Mouse (Mus musculus) retina, postnatal 1 day (tissue): ENCODE results near the gene Marcksl1.
A peak's percentile ranks its signal among the peaks of the same experiment; 100 is the strongest.

Experiments
- DNase-seq: peaks from one replicate; pipeline ENCODE4 v3.0.0-alpha.2; 2012

The Marcksl1 gene

DNA sequence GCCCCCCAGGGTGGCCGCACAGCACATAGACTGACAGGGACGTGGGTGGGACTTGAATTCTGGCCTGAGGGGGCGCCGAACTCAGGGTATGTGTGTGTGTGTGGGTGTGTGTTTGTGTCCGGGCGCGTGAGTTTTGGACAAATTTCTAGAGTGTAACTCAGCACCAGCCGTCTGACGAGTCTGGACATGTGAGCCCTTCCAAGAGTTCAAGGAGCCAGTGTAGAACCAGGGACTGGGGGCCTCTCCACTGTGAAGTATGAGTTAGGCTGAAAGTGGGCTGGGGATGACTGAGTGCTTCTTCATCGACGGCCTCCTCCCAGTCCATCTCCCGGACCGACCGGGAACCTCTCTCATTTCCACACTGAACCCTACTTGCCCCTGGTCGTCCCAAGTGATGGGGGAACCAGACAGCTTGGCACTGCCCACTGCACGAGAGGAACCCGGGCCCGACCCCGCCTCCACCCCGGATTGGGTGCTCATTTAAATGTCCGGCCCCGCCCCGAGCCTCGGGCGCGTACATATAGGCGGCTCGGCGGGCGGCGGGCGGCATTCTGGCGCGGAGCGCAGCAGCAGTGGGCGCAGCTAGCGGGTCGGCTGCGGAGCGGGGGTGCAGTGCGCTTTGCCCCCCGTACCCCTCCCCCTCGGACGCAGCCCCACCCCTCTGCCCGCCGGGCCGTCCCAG, at the start of gene Marcksl1:
Gene Marcksl1, plus strand, starts transcription at position 496 of the 682 bp plus-strand sequence.
- peak; percentile 96 for DNase-seq

DNA sequence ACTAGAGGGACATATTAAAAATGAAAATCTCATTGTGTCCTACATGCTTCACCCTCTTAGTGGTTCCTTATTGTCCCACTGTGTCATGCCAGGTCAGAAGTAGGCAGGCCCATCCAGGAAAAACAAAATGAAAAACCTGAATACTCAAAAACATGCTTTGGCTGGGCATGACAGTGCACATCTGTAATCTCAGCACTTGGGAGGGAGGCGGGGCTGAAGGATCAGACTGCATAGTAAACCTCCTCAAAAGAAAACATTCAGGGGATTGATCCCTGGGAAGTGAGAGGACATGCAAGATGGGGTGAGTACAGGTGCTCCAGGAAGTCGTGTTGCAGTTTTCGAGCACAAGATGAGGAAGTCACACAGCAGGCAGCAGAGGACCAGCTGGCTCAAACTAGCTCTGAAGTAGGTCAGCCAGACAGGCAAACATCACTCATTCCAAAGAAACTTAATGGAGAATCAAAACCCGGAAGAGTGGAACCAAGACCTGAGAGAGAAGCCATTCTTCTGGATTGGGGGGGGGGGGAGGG, 49.0 kb upstream of the Marcksl1 start:
- DNase-seq, result no peak

DNA sequence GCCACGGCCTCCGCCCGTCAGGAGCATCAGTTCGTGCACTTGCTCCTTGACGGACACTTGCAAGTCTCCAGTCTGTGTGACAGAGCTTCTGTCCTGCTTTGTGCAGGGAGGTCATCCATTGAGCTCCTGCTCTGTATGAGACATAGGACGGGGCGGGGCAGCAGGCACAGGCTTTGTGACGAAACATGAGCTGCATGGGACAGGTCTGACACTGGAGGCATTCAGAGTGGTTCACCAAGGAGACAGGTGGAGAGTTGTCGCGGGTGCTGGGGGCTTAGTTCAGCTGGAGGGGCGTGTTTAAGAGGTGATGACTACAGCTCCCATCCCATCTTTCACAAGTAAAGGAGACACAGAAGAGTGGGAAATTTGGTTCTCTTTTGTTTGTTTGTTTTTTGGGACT, 37.3 kb upstream of the Marcksl1 start:
- DNase-seq, result no peak

DNA sequence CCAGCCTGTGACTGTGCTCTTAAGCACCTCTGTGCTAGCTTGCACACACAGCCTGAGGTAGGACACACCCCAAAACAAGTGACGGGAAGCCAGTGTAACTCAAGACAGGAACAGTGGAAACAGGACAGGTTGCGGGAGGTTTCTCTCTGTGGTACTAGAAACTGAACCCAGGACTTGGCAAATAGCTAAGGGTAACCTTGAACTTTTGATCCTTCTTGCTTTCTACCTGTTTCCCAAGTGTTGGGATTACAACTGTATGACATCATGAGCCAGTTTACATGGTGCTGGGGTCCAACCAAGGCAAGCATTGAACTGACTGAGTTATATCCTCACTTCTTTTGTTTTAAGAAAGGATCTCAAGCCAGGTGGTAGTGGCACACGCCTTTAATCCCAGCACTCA, 33.5 kb upstream of the Marcksl1 start:
- no peak for DNase-seq

DNA sequence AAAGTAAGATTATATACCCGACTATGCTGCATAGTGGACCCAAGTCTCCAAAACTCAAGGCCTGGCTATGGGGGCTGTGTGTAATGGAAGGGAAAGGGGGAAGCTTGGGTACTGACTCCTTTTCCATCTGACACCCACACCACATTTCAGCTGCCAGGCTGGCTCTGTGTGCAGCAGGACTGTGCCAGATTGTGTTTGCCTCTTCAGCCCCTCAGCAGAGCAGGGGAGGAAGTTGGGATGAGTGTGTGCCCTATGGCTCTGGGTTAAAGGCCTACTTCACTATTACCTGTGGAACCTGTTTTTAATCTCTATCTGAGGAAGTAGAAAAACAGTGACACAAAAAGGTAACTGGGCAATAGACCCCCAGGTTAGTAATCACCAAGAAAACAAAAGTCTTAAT, 32.3 kb upstream of the Marcksl1 start:
- DNase-seq, result no peak

DNA sequence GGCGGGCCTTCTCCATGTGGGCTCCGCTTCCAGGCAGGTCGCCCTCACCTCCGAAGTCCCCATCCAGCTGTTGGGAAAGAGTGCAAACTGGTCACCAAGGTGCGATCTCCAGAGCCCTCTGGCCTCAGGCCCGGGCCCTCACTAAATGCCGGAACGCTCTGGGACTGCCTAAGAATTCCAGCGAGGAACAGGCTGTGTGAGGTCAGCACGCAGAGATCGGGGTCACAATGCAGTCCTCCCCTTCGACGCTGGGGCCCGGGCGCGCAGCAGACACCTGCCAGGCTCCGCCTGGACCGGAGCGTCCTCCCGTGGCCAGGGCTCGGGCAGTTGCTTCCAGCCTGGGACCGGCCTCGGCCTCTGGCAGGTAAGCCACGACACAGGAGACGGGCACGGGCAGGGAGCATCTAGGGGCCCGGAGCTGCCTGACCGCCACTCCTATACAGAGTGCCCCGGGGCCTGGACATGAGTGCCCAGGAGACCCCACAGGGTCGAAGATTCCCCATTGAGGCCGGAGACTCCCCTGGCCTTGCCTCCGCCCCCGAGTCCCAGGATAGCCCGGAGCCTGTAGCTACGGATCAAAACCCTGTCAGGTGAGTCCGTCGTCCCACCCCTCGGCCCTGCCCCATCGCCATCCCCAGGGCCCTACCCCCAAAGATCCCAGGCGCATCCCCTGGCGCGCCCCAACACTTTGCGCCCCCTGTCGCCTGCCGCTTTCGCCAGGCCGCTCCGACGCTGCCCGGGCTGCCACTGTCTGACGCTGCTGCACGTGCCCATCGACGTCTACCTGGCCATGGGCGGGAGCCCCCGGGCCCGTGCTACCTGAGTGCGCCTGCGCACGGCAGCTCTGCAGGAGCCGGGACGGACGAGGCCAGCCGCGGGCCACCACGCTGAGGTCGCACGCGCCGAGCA, 22.2 kb upstream of the Marcksl1 start, which contains the start of the genes Tssk3 and Fam229a:
Gene Tssk3, minus strand, starts transcription at position 51 of the 909 bp plus-strand sequence.
Gene Fam229a, plus strand, starts transcription at position 219 of the 909 bp plus-strand sequence.
- peak; percentile 65 for DNase-seq

DNA sequence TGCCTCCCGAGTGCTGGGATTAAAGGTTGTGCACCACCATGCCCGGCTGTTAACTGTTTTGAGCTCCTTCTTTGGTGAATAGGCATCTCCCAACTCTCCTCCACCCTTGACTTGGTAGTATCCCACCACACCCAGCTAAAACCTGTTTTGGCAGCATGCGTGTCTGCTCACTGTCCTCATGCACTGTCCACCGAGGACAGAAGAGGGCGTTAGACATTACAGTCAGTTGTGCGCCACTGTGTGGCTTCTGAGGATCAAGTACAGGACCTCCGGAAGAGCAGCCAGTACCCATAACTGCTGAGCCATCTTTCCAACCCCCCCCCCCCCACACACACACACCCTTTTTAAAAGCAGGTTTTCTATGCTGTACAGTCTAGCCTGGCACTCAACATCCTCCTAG, 18.7 kb upstream of the Marcksl1 start:
- DNase-seq, result peak; percentile 14

DNA sequence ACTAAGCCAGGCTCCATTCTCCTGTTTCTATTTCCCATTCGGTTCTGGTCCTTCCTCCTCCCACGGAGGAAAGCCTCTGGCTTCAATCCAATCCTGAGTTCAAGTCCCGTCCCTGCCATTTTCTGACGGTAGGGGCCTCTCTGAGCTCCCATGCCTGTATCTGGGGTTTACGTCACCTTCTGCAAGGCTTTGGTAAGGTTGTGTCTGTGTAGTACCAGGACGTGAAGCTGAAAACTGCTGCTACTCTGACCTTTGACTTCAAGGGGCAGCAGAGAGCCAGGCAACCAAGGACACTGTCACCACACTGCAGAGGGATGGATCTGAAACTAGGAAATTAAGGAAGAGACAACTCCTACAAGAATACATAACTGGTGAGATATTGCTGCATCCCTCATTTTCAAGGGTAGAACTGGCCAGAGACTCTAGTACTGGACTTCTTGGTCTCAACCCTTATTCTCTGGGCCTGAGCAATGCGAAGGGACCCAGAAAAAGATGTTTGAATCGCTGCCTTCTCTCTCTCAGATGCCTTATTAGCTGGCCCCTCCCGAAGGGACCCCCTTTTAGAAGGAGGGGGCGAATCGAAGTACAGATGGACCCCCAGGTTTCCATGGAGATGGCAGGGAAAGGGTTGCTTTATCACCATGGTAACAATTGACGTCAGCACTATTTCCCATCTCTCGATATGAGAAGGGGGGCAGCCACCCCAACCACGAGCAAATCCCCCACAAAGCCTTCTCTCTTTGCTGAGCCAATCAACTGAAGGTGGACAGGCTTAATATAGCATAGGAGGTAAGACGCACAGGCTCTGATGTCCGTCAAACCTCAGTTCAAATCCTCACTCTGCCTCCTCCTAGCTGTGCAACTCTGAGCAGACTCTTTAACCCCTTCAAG, 17.5 kb upstream of the Marcksl1 start:
- peak; percentile 62 for DNase-seq

DNA sequence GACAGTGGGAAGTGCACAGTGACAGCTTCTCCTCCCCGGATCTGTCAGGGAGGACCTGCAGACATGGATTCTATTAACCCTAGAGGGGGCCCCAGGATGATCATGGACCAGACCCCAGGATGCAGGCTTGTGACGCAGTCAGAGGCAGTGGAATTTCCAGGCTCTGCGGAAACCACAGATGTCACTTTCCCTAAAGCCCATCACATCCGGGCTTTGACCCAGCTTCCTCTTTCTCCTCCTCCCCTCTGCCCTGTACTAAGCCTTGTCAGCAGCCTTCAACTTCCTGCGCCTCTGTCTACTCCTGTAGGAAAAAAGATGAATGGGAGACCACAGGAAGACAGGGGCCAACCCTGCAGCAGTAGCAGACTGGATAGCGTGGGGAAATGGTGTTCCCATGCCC, 16.8 kb upstream of the Marcksl1 start:
- DNase-seq, result no peak

DNA sequence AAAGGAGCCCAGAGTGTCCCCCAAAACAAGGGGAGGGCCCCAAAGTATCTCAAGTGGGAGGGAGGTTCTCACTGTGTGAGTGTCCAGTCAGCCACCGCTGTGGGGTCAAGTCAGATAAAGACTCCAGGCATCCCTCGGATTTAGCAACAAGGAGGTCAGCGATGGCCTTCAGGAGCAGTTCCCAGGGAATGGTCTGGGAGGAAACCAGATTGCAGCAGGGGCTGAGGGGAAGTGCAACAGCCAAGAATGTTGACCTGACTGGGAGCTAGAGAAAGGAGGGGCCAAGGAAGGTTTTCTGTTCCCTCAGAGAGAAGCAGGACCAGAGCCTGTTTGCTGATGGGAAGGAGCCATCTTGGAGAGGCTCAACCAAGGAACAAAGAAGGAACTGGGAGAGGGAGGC, 14.4 kb upstream of the Marcksl1 start:
- DNase-seq, result no peak

DNA sequence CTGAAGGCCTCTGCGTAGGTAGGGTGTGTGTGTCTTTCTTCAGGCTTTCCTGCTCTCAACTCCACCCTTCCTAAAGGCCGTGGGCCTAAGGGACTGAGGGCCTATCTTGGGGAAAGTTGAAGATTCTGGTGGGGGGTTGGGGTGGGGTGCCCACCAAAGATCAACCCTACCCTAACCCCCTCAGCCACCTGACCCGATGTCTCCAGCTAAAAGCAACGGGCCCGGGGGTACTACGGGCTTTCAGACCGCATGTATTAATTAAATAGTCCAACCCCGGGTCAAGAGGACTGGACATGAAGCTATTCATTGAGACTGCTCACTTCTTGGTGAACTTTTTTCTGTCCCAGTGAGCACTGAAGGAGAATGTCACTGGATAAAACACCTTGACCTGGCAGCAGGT, 13.4 kb upstream of the Marcksl1 start:
- DNase-seq, result no peak

DNA sequence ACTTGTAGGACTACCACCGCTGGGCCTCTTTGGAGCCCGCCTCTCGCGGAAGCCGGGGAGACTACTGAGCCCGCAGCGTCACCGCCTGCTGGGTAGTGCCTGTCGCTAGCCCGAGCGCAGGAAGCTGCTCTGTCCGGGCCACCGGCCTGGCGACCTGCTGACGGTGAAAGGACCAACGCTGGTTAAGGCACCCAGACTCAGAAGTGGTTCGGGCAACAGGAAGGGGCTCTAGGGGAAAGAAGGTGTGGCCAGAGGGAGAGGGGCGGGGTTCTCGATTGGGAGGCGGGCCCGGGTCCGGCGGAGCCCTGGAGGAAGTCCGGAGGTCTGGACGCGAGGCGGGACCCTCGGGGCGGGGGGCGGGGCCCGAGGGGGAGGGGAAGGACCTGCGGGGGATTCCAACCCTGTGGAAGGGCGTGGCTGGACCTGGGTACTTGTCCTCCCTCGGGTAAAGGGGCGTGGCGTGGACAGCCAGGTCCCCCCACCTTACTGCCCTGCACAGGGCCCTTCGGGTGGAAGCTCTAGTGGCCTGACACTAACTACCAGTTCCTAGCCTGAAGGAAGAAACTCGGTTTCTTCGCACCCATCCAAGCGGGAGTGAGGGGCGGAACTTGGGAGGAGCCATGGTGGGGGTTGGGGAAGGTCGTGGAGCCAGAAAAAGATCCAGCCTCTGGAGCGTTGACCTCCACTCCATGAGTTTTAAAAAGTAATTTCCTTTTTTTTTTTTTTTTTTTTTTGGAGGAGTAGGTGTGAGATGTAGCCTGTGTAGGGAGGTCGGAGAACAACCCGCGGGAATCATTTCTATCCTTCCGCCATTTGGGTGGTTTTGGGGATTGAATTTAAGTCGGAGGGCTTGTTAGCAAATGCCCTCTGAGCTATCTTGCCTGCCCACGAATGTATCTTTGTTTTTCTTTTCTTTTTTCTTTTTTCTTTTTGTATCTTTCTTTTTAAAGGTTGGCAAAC, 12.5 kb upstream of the Marcksl1 start:
- DNase-seq, result peak; percentile 92

DNA sequence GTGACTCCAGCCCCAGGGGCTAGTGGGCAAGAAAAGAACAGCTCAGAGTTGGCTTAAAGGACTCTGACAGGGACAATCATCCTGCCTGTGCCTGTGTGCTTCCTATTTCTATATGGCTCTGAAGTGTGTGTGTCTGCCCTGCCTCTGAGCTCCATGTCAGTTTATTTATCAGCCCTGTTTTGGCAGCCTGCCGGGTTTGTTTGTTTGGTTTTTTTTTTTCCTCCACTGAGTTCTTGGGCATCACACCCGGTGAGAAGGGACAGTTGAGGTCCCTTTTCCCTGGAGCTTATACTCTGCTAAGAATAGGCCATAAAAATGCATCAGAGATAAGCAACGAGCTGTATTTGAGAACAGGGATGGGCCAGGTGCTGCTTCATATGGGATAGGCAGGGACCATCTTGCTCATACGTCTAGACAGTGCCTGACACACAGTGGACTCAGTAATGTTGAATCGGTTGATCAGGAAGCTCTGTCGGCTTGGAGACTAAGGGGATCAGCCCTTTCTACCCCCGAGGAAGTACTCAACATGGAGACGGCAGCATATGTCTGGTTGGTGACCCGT, 11.0 kb upstream of the Marcksl1 start:
- DNase-seq, result no peak

DNA sequence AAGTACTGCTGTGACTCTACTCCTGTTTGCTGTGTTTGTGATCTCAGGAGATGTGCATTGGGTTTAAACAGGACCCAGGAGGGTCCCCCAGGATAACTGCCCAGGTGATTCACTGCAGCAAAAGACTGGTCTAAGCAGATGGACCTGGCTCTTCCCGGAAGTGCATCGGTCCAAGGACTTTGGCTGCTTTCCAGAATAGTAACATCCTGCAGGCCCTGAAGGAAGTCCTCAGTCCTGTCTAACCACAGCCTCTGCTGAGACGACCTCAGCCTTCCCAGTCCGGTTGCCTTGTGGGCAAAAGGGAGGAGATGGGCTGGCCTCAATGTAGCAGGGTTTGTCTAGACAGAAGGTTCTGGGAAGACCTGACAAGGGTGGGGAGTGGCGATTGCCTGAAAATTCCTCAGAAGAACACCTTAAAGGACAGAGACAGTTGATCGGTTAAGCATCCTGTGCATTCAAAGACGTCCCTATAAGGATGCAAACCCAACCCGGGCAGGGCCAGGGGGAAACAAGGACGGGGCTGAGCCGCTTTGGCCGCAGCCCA, 10.4 kb upstream of the Marcksl1 start:
- no peak for DNase-seq

DNA sequence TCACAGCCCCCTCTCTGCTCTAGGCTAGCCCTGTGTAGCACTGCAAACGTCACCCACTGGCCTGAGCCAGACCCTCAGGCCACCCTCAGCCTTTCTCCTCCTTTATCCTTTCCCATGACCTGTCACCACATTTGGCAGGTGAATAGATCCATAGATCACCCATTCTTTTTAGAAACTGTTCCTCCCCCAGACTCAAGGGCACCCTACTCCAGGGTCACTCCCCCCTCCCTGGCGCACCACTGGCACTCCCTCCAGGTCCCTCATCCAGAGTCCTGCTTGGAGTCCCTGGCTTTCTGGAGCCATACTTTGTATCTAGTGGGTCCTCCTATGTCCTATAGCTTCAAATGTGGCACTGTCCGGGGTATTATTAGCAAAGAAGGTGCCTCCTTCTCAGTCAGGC, 7.9 kb upstream of the Marcksl1 start:
- no peak for DNase-seq

DNA sequence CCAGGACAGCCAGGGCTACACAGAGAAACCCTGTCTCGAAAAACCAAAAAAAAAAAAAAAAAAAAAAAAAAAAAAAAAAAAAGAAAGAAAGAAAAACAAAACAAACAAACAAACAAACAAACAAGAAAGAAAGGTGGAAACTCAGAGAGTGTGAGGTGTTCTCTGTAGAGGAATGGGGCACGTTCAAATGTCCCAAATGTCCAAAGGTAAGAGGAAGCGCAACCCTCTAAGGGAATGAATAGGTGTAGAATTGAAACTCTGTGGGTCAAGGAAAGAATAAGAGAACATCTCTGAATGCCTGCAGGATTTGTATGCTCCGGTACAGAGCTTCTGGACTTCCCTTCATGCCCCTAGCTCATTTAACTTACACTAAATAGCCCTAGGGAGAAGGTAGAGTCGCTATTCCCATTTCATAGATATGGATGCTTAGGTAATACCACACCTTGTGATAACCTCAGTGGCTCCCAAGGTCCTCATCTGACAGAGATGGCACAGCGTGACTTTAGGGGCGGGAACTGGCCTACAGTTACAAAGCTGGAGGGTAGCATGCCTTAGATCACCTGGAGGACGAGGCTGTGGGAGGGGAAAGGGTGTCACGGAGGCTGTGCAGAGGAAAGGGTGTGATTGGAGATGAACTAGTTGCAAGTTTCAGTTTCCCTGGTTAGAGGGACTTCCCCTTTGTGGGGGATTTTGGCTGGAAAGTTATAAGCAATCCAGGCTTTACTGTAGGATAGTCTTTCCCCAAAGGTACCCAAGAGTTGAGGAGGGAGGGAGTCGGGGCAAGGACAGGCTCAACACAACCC, 5.7 kb upstream of the Marcksl1 start:
- no peak for DNase-seq

DNA sequence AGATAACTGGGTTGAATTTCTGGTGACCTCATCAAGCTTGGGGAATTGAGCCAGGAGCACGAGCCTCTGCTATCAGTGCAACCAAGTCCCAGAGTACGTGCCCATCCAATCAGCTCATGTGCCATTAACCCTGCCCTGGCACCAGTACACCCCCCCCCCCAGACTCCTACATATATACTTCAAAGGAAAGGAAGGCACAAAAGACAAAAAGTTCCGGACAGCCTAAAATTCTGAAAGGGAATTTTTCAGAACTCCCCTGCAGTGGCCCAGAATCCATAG, 5.2 kb upstream of the Marcksl1 start:
- DNase-seq, result no peak

DNA sequence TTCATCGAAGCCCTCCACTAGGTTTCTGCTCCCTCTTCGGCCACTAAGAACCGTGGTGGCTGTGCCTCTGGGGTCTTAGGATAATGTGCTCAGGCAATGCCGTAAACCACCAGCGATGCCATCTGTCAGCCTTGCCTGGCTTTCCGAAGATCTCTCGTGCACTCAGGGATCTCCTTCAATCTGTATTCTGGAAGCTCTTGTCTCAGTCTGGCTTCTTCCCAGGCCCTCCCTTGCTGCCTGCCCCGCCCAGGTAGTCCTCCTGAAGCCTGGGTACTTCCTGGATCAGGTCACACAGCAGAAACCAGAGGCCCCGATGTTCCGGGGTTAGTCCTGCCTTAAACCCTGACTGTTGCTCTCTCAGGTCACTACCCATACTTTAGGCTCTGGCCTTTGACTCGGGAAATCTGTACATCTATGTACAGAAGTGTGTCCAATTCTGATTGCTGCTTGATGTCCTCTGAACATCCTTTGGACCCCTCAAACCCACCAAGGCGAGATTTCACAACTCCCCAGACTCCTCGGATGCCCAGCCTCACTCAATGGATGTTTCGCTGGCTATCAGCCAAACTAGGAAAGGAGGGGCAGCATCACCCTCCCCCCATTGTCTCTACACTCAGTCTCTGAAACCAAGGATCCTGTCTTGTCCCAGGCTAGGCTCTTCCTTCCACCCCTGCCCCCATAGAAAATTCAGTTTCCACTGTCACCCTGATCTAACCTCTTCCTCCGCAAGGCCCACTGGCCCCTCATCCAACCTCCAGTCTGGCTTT, 4.4 kb upstream of the Marcksl1 start:
- DNase-seq, result peak; percentile 65

DNA sequence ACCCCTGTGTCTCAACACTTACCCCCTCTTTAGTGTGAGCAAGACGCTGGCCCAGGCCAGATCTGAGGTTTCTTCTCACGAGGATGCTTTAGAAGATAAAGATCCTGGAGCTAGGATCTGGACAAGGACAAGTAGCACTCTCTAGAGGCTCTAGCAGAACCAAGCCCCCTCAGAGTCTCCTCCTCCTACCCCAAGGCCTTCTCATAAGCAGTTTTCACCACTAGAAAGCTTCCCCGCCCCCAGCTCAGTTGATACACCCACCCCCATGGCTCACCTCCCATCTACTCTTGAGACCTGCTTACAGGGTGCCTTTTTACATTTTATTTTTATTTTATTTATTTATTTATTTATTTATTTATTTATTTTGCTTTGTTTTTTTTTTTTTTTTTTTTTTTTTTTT, 3.7 kb upstream of the Marcksl1 start:
- no peak for DNase-seq
